Mouse (Mus musculus) intestine, embryonic 15.5 days (tissue): ENCODE measurements around the gene Shisa8. TPM values are rescaled to one million over a fixed set of nuclear protein-coding genes. Genes with fewer than 3 reads are reported as not detected.

ENCODE experiments used
- ATAC-seq: fragments of 200-750 bp; cut with Nextera tagmentation; 2 replicates; pipeline ENCODE4 v1.8.0; 2017; ENCODE audit warnings: moderate TSS enrichment, moderate library complexity
- H3K27ac ChIP-seq: fragments of 300-500 bp; sonication (generic); 2 replicates; pipeline ENCODE4 v1.5.1; 2015; ENCODE audit warnings: mild to moderate bottlenecking, inconsistent platforms
- H3K27me3 ChIP-seq: fragments of 300-500 bp; sonication (generic); replicated peaks from 2 replicates; pipeline ENCODE4 v1.6.1; 2015; ENCODE audit warnings: inconsistent platforms
- H3K36me3 ChIP-seq: fragments of 300-500 bp; sonication (generic); 2 replicates; pipeline ENCODE4 v1.6.1; 2015; ENCODE audit warnings: inconsistent platforms
- H3K4me1 ChIP-seq: fragments of 300-500 bp; sonication (generic); replicated peaks from 2 replicates; pipeline ENCODE4 v1.6.1; 2015; ENCODE audit warnings: inconsistent platforms
- H3K4me2 ChIP-seq: fragments of 300-500 bp; sonication (generic); replicated peaks from 2 replicates; pipeline ENCODE4 v1.6.1; 2015; ENCODE audit warnings: mild to moderate bottlenecking, inconsistent platforms
- H3K4me3 ChIP-seq: fragments of 300-500 bp; sonication (generic); replicated peaks from 2 replicates; pipeline ENCODE4 v1.5.1; 2015; ENCODE audit warnings: inconsistent platforms
- H3K9ac ChIP-seq: fragments of 300-500 bp; sonication (generic); 2 replicates; pipeline ENCODE4 v1.6.1; 2015; ENCODE audit warnings: inconsistent platforms
- H3K9me3 ChIP-seq: fragments of 300-500 bp; sonication (generic); 2 replicates; pipeline ENCODE4 v1.6.1; 2016; ENCODE audit warnings: inconsistent platforms
- WGBS: fragments of 180-500 bp; shearing (Covaris S2); methylation state at CpG from one replicate; pipeline ENCODE4 v1.1.7; 2015; 5-methylcytosine and 5-hydroxymethylcytosine counted together
- polyA plus RNA-seq: library from polyadenylated mRNA; unstranded; fragments of >200 nt; fragmentation: Nextera tagmentation; extraction: Ambion mirVana; gene quantifications from 2 replicates; pipeline ENCODE4 v1.2.1, GENCODE M21; 2015

Gene Shisa8
- polyA plus RNA-seq, 1 experiment from 2014 or later: 0.15 TPM

GRCm38 (mm10) chr15:82235661-82236060, 23.0 kb upstream of the Shisa8 start:
- H3K4me3 ChIP-seq: no peak overlapping the region
- H3K36me3 ChIP-seq: no peaks in the 10 kb centered on the region; the same call in 1 of the 2 replicates
- H3K27me3 ChIP-seq: no peaks in the 10 kb centered on the region
- ATAC-seq: no peak
- H3K4me2 ChIP-seq: no peak overlapping the region
- no peaks in the 10 kb centered on the region for H3K9me3 ChIP-seq
- WGBS: 75% methylated on average over 10 of the region's 10 CpGs
- no peak overlapping the region for H3K27ac ChIP-seq
- no peak overlapping the region for H3K9ac ChIP-seq
- no peaks in the 10 kb centered on the region for H3K4me1 ChIP-seq

- no peak overlapping the region for H3K27ac ChIP-seq
- no peaks in the 10 kb centered on the region; the same call in 1 of the 2 replicates for H3K36me3 ChIP-seq
- no peaks in the 10 kb centered on the region for H3K9me3 ChIP-seq
- no peak overlapping the region for H3K4me3 ChIP-seq
- no peak overlapping the region for H3K4me2 ChIP-seq
- H3K4me1 ChIP-seq: 0 out of 2 replicates have a peak, but pooled peaks cover 6% of the 10 kb centered on the region
- WGBS: 76% methylated on average over 4 of the region's 4 CpGs
- ATAC-seq: no peak
- H3K27me3 ChIP-seq: no peaks in the 10 kb centered on the region
- H3K9ac ChIP-seq: no peak overlapping the region
Measured at GRCm38 (mm10) chr15:82232651-82233050, 20.0 kb upstream of the Shisa8 start.

DNA sequence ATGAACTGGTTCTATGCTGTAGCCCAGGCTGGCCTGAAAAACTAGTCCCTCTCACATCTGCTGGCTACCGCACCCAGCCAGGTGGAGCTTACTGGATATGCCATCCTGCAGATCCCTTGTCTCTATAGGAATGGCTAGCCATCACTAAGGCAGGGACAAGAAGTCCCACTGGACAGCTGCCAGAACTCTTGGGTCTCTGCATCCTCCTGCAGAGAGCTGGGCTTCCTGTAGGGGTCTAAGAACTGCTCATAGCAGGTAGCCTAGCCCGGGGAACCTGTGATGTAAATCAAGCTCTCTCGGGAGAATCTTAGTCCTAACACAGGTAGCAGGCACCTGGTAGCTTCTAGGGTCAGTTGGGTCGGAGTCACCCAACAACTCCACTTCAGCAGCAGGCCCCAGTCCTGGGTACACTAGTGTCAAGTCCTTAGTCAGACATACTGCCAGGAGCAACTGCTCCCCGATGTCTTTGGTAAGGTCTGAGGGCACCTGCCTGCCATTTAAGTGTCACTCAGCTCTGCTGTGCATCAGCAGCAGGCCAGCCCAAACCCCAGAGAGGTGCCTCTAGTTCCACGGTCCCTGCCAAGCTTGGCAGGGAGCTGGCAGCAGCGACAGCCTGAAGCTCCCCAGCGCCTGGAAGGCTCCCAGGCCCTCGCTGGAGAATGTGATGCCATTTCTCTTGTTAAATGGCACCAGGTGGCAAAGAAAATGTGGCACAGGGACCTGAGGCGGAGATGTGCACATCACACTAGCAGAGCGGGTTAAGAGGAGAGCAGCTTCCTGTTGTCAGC, 19.2 kb upstream of the Shisa8 start:
- Histone ChIP-seq H3K36me3 (no peaks in the 10 kb centered on the region; the same call in 1 of the 2 replicates), H3K27me3 (no peaks in the 10 kb centered on the region), H3K27ac (no peak overlapping the region), H3K4me2 (no peak overlapping the region), H3K4me3 (no peak overlapping the region), H3K4me1 (0 out of 2 replicates have a peak, but pooled peaks cover 6% of the 10 kb centered on the region), H3K9ac (no peak overlapping the region), H3K9me3 (no peaks in the 10 kb centered on the region)
- 71% methylated on average over 11 of the region's 11 CpGs for WGBS
- no peak for ATAC-seq

GRCm38 (mm10) chr15:82231100-82231499, 18.5 kb upstream of the Shisa8 start:
- H3K27ac ChIP-seq: no peak overlapping the region
- H3K9me3 ChIP-seq: no peaks in the 10 kb centered on the region
- 0 out of 2 replicates have a peak, but pooled peaks cover 6% of the 10 kb centered on the region for H3K4me1 ChIP-seq
- H3K4me3 ChIP-seq: no peak overlapping the region
- peaks cover 1% of the 10 kb centered on the region for H3K27me3 ChIP-seq
- H3K36me3 ChIP-seq: no peaks in the 10 kb centered on the region; the same call in 1 of the 2 replicates
- H3K9ac ChIP-seq: no peak overlapping the region
- no peak for ATAC-seq
- 60% methylated on average over 4 of the region's 4 CpGs for WGBS
- no peak overlapping the region for H3K4me2 ChIP-seq

DNA sequence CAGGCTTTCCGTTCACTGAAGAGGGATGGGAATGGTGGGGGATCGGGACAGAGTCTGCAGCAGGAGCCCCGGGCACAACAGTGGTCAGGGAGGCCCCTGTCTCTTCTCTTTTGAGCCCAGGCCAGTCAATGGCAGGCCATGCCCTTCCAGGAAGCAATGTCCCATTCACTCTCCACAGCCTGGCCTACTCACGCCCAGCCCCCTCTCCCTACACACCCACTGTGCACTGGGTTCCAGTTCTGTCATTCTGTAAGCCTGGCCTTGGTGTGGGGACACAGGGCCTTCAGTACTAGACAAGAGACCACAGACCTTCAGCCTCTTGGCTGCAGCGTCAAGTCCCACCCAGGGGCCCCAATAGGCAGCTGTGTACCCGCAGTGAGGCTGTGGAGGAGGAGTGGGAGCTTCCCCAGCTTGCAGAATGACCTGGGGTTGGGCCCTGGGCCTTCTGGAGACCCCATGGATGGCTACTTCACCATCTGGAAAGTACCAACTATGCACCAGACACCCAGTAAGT, 17.5 kb upstream of the Shisa8 start:
- H3K27ac ChIP-seq: no peak overlapping the region
- H3K4me3 ChIP-seq: no peak overlapping the region
- H3K4me1 ChIP-seq: 0 out of 2 replicates have a peak, but pooled peaks cover 6% of the 10 kb centered on the region
- H3K27me3 ChIP-seq: peaks cover 10% of the 10 kb centered on the region
- no peaks in the 10 kb centered on the region; the same call in 1 of the 2 replicates for H3K36me3 ChIP-seq
- H3K9ac ChIP-seq: no peak overlapping the region
- WGBS: 78% methylated on average over 6 of the region's 6 CpGs
- H3K9me3 ChIP-seq: no peaks in the 10 kb centered on the region
- no peak for ATAC-seq
- H3K4me2 ChIP-seq: no peak overlapping the region

GRCm38 (mm10) chr15:82229542-82230045, 17.0 kb upstream of the Shisa8 start:
- 50% methylated on average over 11 of the region's 11 CpGs for WGBS
- H3K36me3 ChIP-seq: no peaks in the 10 kb centered on the region; the same call in 1 of the 2 replicates
- H3K9ac ChIP-seq: no peak overlapping the region
- peaks cover 15% of the 10 kb centered on the region for H3K27me3 ChIP-seq
- peaks cover 7% of the 10 kb centered on the region; the same call in 1 of the 2 replicates for H3K4me1 ChIP-seq
- no peaks in the 10 kb centered on the region for H3K9me3 ChIP-seq
- H3K4me3 ChIP-seq: no peak overlapping the region
- peak; percentile 31; the same call in 1 of the 2 replicates for ATAC-seq
- H3K27ac ChIP-seq: no peak overlapping the region
- H3K4me2 ChIP-seq: no peak overlapping the region

- Histone ChIP-seq H3K27ac (no peak overlapping the region), H3K4me3 (no peak overlapping the region), H3K9me3 (no peaks in the 10 kb centered on the region), H3K36me3 (no peaks in the 10 kb centered on the region), H3K27me3 (peaks cover 38% of the 10 kb centered on the region), H3K4me1 (peaks cover 16% of the 10 kb centered on the region), H3K4me2 (no peak overlapping the region), H3K9ac (no peak overlapping the region)
- 86% methylated on average over 5 of the region's 5 CpGs for WGBS
- no peak for ATAC-seq
Measured at GRCm38 (mm10) chr15:82225769-82226168, 13.2 kb upstream of the Shisa8 start.

- H3K36me3 ChIP-seq: no peaks in the 10 kb centered on the region
- H3K27ac ChIP-seq: no peak overlapping the region
- 42% methylated on average over 7 of the region's 7 CpGs for WGBS
- H3K27me3 ChIP-seq: peaks cover 39% of the 10 kb centered on the region
- peak overlapping the region; percentile 79 for H3K4me2 ChIP-seq
- H3K4me3 ChIP-seq: no peak overlapping the region; the same call in 1 of the 2 replicates
- no peak for ATAC-seq
- no peak overlapping the region for H3K9ac ChIP-seq
- H3K9me3 ChIP-seq: no peaks in the 10 kb centered on the region
- H3K4me1 ChIP-seq: peaks cover 15% of the 10 kb centered on the region
Measured at GRCm38 (mm10) chr15:82224602-82225215, 12.1 kb upstream of the Shisa8 start.

- Histone ChIP-seq H3K9ac (no peak within 1 kb of the TSS; the same call in 1 of the 2 replicates), H3K4me2 (peak within 1 kb of the TSS; percentile 79), H3K4me3 (peak within 1 kb of the TSS; percentile 33), H3K4me1 (peaks cover 10% of the 10 kb centered on the region), H3K27ac (no peak within 1 kb of the TSS), H3K27me3 (peaks cover 41% of the 10 kb centered on the region), H3K36me3 (no peaks in the 10 kb centered on the region), H3K9me3 (no peaks in the 10 kb centered on the region)
- 1% methylated on average over 44 of the region's 44 CpGs for WGBS
- peak; percentile 62; the same call in 1 of the 2 replicates for ATAC-seq
Measured at GRCm38 (mm10) chr15:82223657-82224601, 11.3 kb upstream of the Shisa8 start, which contains the start of gene Tnfrsf13c. TSS of gene Tnfrsf13c (minus strand) at chr15:82224369.

- Histone ChIP-seq H3K4me2 (no peak overlapping the region), H3K27me3 (peaks cover 45% of the 10 kb centered on the region), H3K4me1 (peaks cover 10% of the 10 kb centered on the region), H3K9ac (no peak overlapping the region), H3K27ac (no peak overlapping the region), H3K9me3 (no peaks in the 10 kb centered on the region), H3K36me3 (no peaks in the 10 kb centered on the region), H3K4me3 (no peak overlapping the region)
- ATAC-seq: no peak
- WGBS: 40% methylated on average over 7 of the region's 7 CpGs
Measured at GRCm38 (mm10) chr15:82223251-82223650, 10.6 kb upstream of the Shisa8 start.

- no peak overlapping the region for H3K9ac ChIP-seq
- peaks cover 60% of the 10 kb centered on the region for H3K27me3 ChIP-seq
- WGBS: 74% methylated on average over 14 of the region's 14 CpGs
- no peak overlapping the region for H3K27ac ChIP-seq
- H3K4me2 ChIP-seq: no peak overlapping the region
- H3K4me1 ChIP-seq: peaks cover 10% of the 10 kb centered on the region
- no peaks in the 10 kb centered on the region for H3K36me3 ChIP-seq
- H3K4me3 ChIP-seq: no peak overlapping the region
- no peak for ATAC-seq
- no peaks in the 10 kb centered on the region for H3K9me3 ChIP-seq
Measured at GRCm38 (mm10) chr15:82221104-82221860, 8.7 kb upstream of the Shisa8 start.
